Mouse (Mus musculus) left cerebral cortex, adult 11 months (tissue): ENCODE results near the gene Hoxc8.

ENCODE experiments used
- DNase-seq: peaks from one replicate; pipeline ENCODE4 v3.0.0; 2022; ENCODE audit warnings: low spot score

The Hoxc8 gene

DNA sequence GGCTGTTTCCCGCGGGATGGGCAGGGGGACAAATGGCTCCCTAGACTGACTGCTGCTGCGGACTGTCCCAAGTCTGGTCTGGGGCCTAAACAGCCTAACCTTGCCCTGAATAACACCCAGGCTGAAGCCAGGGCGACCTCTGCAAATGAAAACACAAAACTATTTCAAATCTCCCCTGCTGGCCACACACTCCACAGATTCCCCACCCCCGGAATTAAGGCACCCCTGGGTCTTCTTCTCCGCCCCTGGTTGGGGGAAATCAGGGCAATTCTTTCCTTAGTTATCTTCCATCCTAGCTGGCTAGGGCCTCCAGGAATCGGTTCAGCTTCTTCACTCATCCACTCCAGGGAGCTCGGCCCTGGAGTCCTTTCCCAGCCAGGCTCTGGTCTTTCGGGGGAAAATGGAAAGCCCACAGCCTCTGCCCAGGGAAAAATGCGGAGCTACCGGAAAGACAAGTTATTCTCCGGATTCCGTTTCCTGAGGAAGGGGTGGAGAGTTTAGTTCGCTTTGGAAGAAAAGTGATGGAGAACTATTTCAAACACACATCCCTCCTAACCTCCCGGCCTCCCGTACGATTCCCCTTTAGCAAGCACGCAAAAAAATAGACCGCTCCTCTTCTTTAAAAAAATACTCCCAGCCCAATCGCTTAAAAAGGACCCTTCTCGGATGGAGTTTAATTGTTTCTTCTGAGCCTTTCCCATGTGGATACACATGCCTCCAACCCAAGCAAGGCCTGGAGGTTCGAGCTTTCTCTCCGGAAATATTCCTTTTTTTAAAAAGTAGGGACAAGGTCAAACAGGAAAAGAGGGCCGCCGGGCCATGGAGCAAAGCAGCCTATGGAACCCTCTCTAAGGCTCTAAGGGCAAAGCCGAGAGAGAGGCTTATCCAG is 25.2 kb upstream of the Hoxc8 start:
- no peak for DNase-seq

- DNase-seq = no peak
These were observed 24.3 kb upstream of the Hoxc8 start for GRCm38 (mm10) chr15:102965892-102966775.

GRCm38 (mm10) chr15:102966776-102967311 is 23.6 kb upstream of the Hoxc8 start, which contains the start of gene Hoxc10:
Hoxc10 (plus strand) TSS chr15:102966796.
- no peak for DNase-seq

DNA sequence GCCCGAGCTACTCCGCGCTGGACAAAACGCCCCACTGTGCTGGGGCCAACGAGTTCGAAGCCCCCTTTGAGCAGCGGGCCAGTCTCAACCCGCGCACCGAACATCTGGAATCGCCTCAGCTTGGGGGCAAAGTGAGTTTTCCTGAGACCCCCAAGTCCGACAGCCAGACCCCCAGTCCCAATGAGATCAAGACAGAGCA is 23.2 kb upstream of the Hoxc8 start, which contains the start of gene Hoxc5:
Gene Hoxc5, plus strand, starts transcription at position 132 of the 199 bp plus-strand sequence.
- DNase-seq = no peak

- DNase-seq = no peak
These were observed 22.7 kb upstream of the Hoxc8 start for GRCm38 (mm10) chr15:102967511-102968397.

DNA sequence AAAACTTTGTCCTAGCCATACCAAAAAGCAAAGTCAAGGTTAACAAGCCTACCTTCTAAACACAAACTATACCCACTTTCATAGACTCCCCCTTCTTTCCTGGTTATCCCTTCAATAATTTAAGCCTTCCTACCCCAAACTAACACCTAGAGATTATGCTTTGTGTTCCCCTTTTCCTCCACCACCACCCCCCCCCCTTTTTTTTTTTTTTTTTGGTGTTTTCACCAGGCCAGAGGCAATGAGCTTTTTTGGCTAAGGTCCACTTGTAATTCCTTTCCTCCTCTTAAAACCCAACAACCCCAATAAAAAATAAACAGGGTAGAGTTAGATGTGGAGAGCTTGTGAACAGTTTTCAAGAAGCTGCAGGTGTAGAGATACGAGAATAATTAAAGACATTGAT is 21.1 kb upstream of the Hoxc8 start:
- no peak for DNase-seq

DNA sequence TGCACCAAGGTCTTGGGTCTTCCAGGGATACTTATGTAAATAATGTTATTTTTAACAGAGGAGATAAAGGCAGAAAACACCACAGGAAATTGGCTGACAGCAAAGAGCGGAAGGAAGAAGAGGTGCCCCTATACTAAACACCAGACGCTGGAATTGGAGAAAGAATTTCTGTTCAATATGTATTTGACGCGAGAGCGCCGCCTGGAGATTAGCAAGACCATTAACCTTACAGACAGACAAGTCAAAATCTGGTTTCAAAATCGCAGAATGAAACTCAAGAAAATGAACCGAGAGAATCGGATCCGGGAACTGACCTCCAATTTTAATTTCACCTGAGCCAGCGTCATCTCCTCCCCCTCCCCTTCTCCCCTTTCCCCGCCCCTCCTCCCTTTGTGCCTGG is 19.7 kb upstream of the Hoxc8 start:
- no peak for DNase-seq

GRCm38 (mm10) chr15:102972254-102972653 is 18.2 kb upstream of the Hoxc8 start:
- no peak for DNase-seq

- DNase-seq = no peak
These were observed 17.7 kb upstream of the Hoxc8 start for GRCm38 (mm10) chr15:102972753-102973152.

DNA sequence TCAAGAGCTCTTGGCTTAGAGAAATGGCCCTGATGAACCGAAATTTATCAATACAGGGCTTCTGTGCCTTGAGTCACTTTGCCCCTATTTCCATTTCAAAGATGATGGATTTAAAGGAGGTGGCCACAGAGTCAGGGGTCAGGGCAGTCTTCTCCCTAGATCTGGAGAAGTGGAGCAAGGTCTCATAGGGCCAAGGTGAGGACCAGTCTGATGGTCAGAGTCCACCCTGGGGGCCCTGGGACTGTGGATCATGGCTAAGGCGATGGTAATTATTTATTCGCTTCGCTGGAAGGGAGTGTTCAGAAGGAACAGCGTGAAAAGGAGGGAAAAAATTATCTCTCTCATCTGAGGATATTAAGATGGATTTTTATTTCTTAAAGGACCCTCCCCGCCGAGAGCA is 15.4 kb upstream of the Hoxc8 start:
- DNase-seq = no peak

DNA sequence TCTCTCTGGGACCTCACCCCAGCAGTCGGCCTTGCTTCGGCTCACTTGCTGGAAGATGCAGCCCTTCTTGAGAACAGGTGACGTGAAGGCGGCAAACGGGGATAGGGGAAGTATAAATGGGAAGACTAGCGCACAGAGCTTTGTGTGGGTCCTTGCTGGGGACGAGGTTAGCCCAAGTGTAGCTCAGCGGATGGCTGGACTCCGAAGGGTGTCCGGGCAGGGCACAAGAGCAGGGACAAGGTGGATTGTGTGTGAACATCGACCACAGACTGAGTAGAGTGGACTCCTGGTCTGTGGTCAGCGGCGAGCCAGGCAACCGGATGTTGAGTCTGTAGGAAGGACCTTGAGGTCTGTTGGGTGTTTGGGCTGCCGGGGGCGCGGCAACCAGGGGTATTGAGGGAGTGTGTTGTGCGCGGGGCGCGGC is 14.7 kb upstream of the Hoxc8 start:
- DNase-seq = no peak

DNA sequence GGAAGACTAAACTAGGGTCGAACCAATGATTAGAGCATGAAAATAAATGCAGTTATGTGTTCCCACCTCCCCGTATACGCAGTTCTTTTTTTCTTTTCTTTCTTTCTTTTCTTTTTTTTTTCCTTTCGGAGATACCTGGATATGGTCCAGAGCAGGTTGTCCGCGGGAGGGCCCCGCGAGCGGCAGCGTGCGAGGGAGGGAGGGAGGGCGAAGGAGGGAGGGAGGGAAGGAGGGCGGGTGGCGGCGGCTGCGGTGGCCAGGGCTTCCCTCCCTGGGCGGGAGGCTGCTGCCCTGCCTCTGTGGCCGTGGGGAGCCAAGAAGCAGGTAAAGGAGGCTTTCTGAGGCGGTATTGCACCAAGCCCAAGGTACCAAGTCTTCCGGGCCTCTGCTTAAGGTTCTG is 14.2 kb upstream of the Hoxc8 start, which contains the start of gene Hoxc9:
Gene Hoxc9, plus strand, starts transcription at position 269 of the 400 bp plus-strand sequence.
- no peak for DNase-seq

- DNase-seq = no peak
These were observed 13.6 kb upstream of the Hoxc8 start for GRCm38 (mm10) chr15:102976631-102977422.

DNA sequence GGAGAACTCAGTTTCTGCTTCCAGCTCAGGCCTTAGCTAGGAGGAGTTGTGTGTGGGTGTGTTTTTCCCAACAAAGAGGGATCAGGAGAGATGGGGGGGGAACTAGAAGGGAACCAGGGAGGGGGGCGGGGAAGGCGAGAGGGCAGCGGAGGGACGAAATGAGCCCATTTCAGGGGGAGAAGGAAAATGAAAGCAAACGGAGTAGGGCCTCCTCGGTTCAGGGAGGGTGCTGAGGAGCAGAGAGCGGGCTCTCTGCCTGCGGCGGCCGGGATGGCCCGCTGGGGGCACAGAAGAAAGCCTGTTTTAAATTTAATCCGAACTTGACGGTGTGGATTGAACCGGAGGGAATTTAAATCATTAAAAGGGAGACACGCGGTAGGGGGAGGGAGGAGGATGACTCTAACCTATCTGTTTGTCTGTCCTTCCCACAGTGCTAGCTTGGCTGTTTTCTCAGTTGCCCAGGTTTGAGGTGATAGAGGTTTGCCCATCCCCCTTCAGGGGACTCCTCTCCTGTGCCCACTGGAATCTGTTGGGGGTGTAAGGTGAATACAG is 12.9 kb upstream of the Hoxc8 start:
- no peak for DNase-seq

GRCm38 (mm10) chr15:102978615-102979515 is 11.5 kb upstream of the Hoxc8 start:
- DNase-seq = no peak

GRCm38 (mm10) chr15:102979936-102980335 is 10.5 kb upstream of the Hoxc8 start:
- DNase-seq = no peak

DNA sequence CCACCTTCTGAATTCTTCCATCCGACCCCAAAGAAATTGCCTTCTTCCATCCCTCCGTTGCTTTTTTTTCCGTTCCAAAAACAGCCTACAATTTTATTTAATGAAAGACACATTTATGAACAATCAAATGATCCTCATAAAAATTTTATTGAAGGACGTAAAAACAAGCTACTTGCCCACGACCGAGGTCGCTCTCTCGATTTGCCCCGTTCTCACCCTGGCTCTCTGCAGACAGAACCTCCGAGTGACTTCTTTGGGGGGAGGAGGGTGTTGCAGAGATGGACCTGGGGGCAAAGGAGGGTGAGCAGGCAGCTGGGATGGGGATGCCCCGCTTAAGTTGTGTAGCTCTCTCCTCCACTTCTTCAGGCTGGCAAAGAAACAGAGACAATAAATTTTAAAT is 10.1 kb upstream of the Hoxc8 start:
- no peak for DNase-seq

DNA sequence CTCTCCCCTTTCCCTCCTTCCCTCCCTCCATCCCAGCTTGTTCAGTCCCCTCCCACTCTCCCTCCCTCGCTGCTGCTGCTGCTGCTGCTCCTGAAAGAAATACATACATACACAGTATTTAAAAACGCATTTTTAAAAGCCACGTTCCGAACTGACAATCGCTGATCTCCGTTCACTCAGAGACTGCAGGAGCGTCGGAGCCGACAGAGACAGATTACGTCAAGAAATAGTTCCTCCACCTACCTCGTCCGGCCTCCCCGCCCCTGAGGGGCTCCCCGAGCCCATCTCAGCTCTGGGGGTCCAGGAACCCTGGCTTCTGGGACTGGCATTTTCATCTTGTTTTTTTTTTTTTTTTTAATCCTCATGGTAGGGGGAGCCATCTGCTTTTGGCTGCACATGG is 9.5 kb upstream of the Hoxc8 start:
- DNase-seq = no peak
